Mouse (Mus musculus): ENCODE results near the gene Vps16.

- TF ChIP-seq CTCF (conservative IDR thresholded peaks at IDR 0.05 in 1 of 2, IDR thresholded peaks at IDR 0.05 in 1 of 2; ENCODE audit: low read depth in 2 of 2, low read length in 2 of 2) (no peak), POLR2A (IDR thresholded peaks at IDR 0.05; ENCODE audit: low read depth, low read length) (no peak), GABPA (IDR thresholded peaks at IDR 0.05; ENCODE audit: insufficient replicate concordance, low read depth, low read length) (no peak), SIN3A (IDR thresholded peaks at IDR 0.05; ENCODE audit: low read length) (no peak), ELF1 (IDR thresholded peaks at IDR 0.05; ENCODE audit: low read depth, low read length) (no peak), POLR2AphosphoS2 (IDR thresholded peaks at IDR 0.05; ENCODE audit: low read depth, low read length) (no peak), ETS1 (conservative IDR thresholded peaks at IDR 0.05; ENCODE audit: low read depth, low read length) (no peak), RAD21 (IDR thresholded peaks at IDR 0.05; ENCODE audit: low read depth, low read length) (no peak), IRF4 (IDR thresholded peaks at IDR 0.05; ENCODE audit: low read depth, low read length) (no peak), JUND (conservative IDR thresholded peaks at IDR 0.05; ENCODE audit: low read depth, low read length) (no peak), ZC3H11A (IDR thresholded peaks at IDR 0.05; ENCODE audit: low read depth, low read length) (no peak), TCF12 (IDR thresholded peaks at IDR 0.05; ENCODE audit: low read depth, low read length) (no peak), BHLHE40 (IDR thresholded peaks at IDR 0.05; ENCODE audit: low read depth, low read length) (no peak)
Observed at GRCm38 (mm10) chr2:130488600-130488999, 64.5 kb downstream of the Vps16 start.
